Mouse (Mus musculus) ES-Bruce4 (cell line): Measurements from ENCODE around the gene Lamc1.

Experiments
- CTCF ChIP-seq: IDR thresholded peaks from one replicate; pipeline ENCODE4 v1.8.1; 2011; ENCODE audit warnings: low read depth, low read length
- EP300 ChIP-seq: IDR thresholded peaks from 2 replicates; pipeline ENCODE4 v1.6.1; 2011; ENCODE audit warnings: low read depth, low read length; ENCODE audit not compliant: insufficient read depth
- POLR2A ChIP-seq: IDR thresholded peaks from one replicate; pipeline ENCODE4 v1.8.1; 2011; ENCODE audit warnings: low read length; ENCODE audit not compliant: insufficient read depth

DNA sequence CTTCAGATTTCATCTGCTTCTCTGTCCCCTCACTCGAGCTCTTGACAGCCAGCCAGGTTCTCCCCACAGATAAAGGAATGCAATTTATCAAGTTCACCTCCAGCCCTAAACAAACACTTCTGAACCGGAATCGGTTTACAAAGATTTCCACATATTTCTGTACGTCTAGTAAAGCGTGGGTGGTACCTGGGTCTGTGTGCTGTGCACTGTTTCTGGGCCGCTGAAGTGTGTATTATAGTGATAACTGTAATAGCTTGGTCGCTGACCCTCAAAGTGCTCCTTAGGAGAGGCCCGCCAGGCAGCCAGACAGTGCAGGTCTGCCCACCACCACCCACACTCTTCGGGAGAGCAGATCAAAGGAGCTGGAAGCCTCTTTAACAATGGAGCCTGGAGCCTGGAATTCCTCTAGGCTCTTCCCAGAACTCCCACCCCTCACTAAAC, 160.3 kb downstream of the Lamc1 start:
- TF ChIP-seq POLR2A: no peak
- TF ChIP-seq CTCF: no peak
- TF ChIP-seq EP300: no peak
